Mouse (Mus musculus): ENCODE measurements at regions not wholly inside any gene's neighbourhood (a gene's known extent, or its start where the extent isn't known, plus 50 kb on each side); places are given as distances from the start of the nearest gene placed in this dataset.

GRCm38 (mm10) chr14:55348098-55348497 is 126.3 kb downstream of the Dhrs2 start:
- no peak overlapping the region for H3K4me3 ChIP-seq
- H3K79me2 ChIP-seq (ENCODE audit: control insufficient read depth, insufficient read depth), result no peaks in the 10 kb centered on the region
- TF ChIP-seq POLR2AphosphoS2 (IDR thresholded peaks at IDR 0.05; ENCODE audit: insufficient read length, low read depth), result no peak
- TF ChIP-seq REST (IDR thresholded peaks at IDR 0.05; ENCODE audit: insufficient read depth, insufficient read length), result no peak
- TF ChIP-seq E2F4 (IDR thresholded peaks at IDR 0.05; ENCODE audit: insufficient read depth), result no peak
- TF ChIP-seq USF1 (IDR thresholded peaks at IDR 0.05; ENCODE audit: low read depth), result no peak
- TF ChIP-seq TCF12 (IDR thresholded peaks at IDR 0.05; ENCODE audit: insufficient read depth, poor library complexity, severe bottlenecking), result no peak
- no peak for TF ChIP-seq POLR2A (IDR thresholded peaks at IDR 0.05; ENCODE audit: insufficient read length, low read depth)
- TF ChIP-seq MAX (IDR thresholded peaks at IDR 0.05; ENCODE audit: low read depth), result no peak
- no peak for TF ChIP-seq CEBPB (IDR thresholded peaks at IDR 0.05; ENCODE audit: insufficient read depth, poor library complexity, severe bottlenecking)
- TF ChIP-seq TCF3 (IDR thresholded peaks at IDR 0.05; ENCODE audit: insufficient read length, low read depth), result no peak
- no peak for TF ChIP-seq MYOG (IDR thresholded peaks at IDR 0.05; ENCODE audit: control insufficient read depth in 1 of 3, insufficient read depth in 1 of 3, insufficient read length in 2 of 3, low read depth in 2 of 3)
- no peak for TF ChIP-seq MYOD1 (IDR thresholded peaks at IDR 0.05; ENCODE audit: control insufficient read depth in 1 of 3, insufficient read length in 2 of 3, low read depth in 2 of 3)
- no peak for TF ChIP-seq SRF (IDR thresholded peaks at IDR 0.05; ENCODE audit: control insufficient read depth, insufficient read length, low read depth)
- no peak overlapping the region for H3K4me2 ChIP-seq (ENCODE audit: low read depth)
- no peaks in the 10 kb centered on the region for H3K36me3 ChIP-seq (ENCODE audit: control insufficient read depth, insufficient read depth)
- H3ac ChIP-seq (ENCODE audit: control insufficient read depth, insufficient read length), result no peak overlapping the region
- peaks cover 9% of the 10 kb centered on the region for H3K27me3 ChIP-seq (ENCODE audit: control insufficient read depth, insufficient read depth, insufficient read length)

GRCm38 (mm10) chr14:55357258-55357657 is 121.3 kb upstream of the Dhrs4 start:
- Histone ChIP-seq H3K4me2 (ENCODE audit: low read depth) (no peak overlapping the region), H3K36me3 (ENCODE audit: control insufficient read depth, insufficient read depth) (no peaks in the 10 kb centered on the region), H3K4me3 (no peak overlapping the region), H3ac (ENCODE audit: control insufficient read depth, insufficient read length) (no peak overlapping the region), H3K27me3 (ENCODE audit: control insufficient read depth, insufficient read depth, insufficient read length) (no peaks in the 10 kb centered on the region), H3K79me2 (ENCODE audit: control insufficient read depth, insufficient read depth) (no peaks in the 10 kb centered on the region)
- TF ChIP-seq E2F4 (IDR thresholded peaks at IDR 0.05; ENCODE audit: insufficient read depth) (no peak), MYOD1 (IDR thresholded peaks at IDR 0.05; ENCODE audit: control insufficient read depth in 1 of 3, insufficient read length in 2 of 3, low read depth in 2 of 3) (no peak), POLR2A (IDR thresholded peaks at IDR 0.05; ENCODE audit: insufficient read length, low read depth) (no peak), TCF12 (IDR thresholded peaks at IDR 0.05; ENCODE audit: insufficient read depth, poor library complexity, severe bottlenecking) (no peak), MAX (IDR thresholded peaks at IDR 0.05; ENCODE audit: low read depth) (no peak), CEBPB (IDR thresholded peaks at IDR 0.05; ENCODE audit: insufficient read depth, poor library complexity, severe bottlenecking) (no peak), USF1 (IDR thresholded peaks at IDR 0.05; ENCODE audit: low read depth) (no peak), MYOG (IDR thresholded peaks at IDR 0.05; ENCODE audit: control insufficient read depth in 1 of 3, insufficient read depth in 1 of 3, insufficient read length in 2 of 3, low read depth in 2 of 3) (no peak), REST (IDR thresholded peaks at IDR 0.05; ENCODE audit: insufficient read depth, insufficient read length) (no peak)

GRCm38 (mm10) chr14:55358429-55358828 is 120.1 kb upstream of the Dhrs4 start:
- TF ChIP-seq USF1 (IDR thresholded peaks at IDR 0.05; ENCODE audit: low read depth), result no peak
- TF ChIP-seq TCF12 (IDR thresholded peaks at IDR 0.05; ENCODE audit: insufficient read depth, poor library complexity, severe bottlenecking), result no peak
- TF ChIP-seq E2F4 (IDR thresholded peaks at IDR 0.05; ENCODE audit: insufficient read depth), result no peak
- TF ChIP-seq MYOD1 (IDR thresholded peaks at IDR 0.05; ENCODE audit: control insufficient read depth in 1 of 3, insufficient read length in 2 of 3, low read depth in 2 of 3), result no peak
- no peak for TF ChIP-seq MYOG (IDR thresholded peaks at IDR 0.05; ENCODE audit: control insufficient read depth in 1 of 3, insufficient read depth in 1 of 3, insufficient read length in 2 of 3, low read depth in 2 of 3)
- TF ChIP-seq CEBPB (IDR thresholded peaks at IDR 0.05; ENCODE audit: insufficient read depth, poor library complexity, severe bottlenecking), result no peak
- no peak for TF ChIP-seq SRF (IDR thresholded peaks at IDR 0.05; ENCODE audit: control insufficient read depth, insufficient read length, low read depth)
- no peak for TF ChIP-seq MAX (IDR thresholded peaks at IDR 0.05; ENCODE audit: low read depth)
- TF ChIP-seq POLR2A (IDR thresholded peaks at IDR 0.05; ENCODE audit: insufficient read length, low read depth), result no peak
- H3K4me3 ChIP-seq, result no peak overlapping the region

GRCm38 (mm10) chr14:55362316-55362715 is 116.2 kb upstream of the Dhrs4 start:
- H3K79me2 ChIP-seq (ENCODE audit: control insufficient read depth, insufficient read depth), result no peaks in the 10 kb centered on the region
- no peaks in the 10 kb centered on the region for H3K36me3 ChIP-seq (ENCODE audit: control insufficient read depth, insufficient read depth)
- TF ChIP-seq TCF12 (IDR thresholded peaks at IDR 0.05; ENCODE audit: insufficient read depth, poor library complexity, severe bottlenecking) (no peak), MYOD1 (IDR thresholded peaks at IDR 0.05; ENCODE audit: control insufficient read depth in 1 of 3, insufficient read length in 2 of 3, low read depth in 2 of 3) (no peak), CEBPB (IDR thresholded peaks at IDR 0.05; ENCODE audit: insufficient read depth, poor library complexity, severe bottlenecking) (no peak), TCF3 (IDR thresholded peaks at IDR 0.05; ENCODE audit: insufficient read length, low read depth) (no peak), REST (IDR thresholded peaks at IDR 0.05; ENCODE audit: insufficient read depth, insufficient read length) (no peak), USF1 (IDR thresholded peaks at IDR 0.05; ENCODE audit: low read depth) (no peak), E2F4 (IDR thresholded peaks at IDR 0.05; ENCODE audit: insufficient read depth) (no peak), SRF (IDR thresholded peaks at IDR 0.05; ENCODE audit: control insufficient read depth, insufficient read length, low read depth) (no peak), POLR2A (IDR thresholded peaks at IDR 0.05; ENCODE audit: insufficient read length, low read depth) (no peak), MAX (IDR thresholded peaks at IDR 0.05; ENCODE audit: low read depth) (no peak), MYOG (IDR thresholded peaks at IDR 0.05; ENCODE audit: control insufficient read depth in 1 of 3, insufficient read depth in 1 of 3, insufficient read length in 2 of 3, low read depth in 2 of 3) (no peak), POLR2AphosphoS2 (IDR thresholded peaks at IDR 0.05; ENCODE audit: insufficient read length, low read depth) (no peak)
- no peak overlapping the region for H3K4me2 ChIP-seq (ENCODE audit: low read depth)
- H3ac ChIP-seq (ENCODE audit: control insufficient read depth, insufficient read length), result no peak overlapping the region
- H3K4me3 ChIP-seq, result no peak overlapping the region
- peaks cover 6% of the 10 kb centered on the region for H3K27me3 ChIP-seq (ENCODE audit: control insufficient read depth, insufficient read depth, insufficient read length)

More at GRCm38 (mm10) chr14:55358429-55358828, 120.1 kb upstream of the Dhrs4 start:
- Histone ChIP-seq H3K36me3 (ENCODE audit: control insufficient read depth, insufficient read depth) (no peaks in the 10 kb centered on the region), H3K4me2 (ENCODE audit: low read depth) (no peak overlapping the region), H3ac (ENCODE audit: control insufficient read depth, insufficient read length) (no peak overlapping the region), H3K79me2 (ENCODE audit: control insufficient read depth, insufficient read depth) (no peaks in the 10 kb centered on the region), H3K27me3 (ENCODE audit: control insufficient read depth, insufficient read depth, insufficient read length) (peaks cover 5% of the 10 kb centered on the region)
